Mouse (Mus musculus): ENCODE results near the gene Get4.

Gene Get4

DNA sequence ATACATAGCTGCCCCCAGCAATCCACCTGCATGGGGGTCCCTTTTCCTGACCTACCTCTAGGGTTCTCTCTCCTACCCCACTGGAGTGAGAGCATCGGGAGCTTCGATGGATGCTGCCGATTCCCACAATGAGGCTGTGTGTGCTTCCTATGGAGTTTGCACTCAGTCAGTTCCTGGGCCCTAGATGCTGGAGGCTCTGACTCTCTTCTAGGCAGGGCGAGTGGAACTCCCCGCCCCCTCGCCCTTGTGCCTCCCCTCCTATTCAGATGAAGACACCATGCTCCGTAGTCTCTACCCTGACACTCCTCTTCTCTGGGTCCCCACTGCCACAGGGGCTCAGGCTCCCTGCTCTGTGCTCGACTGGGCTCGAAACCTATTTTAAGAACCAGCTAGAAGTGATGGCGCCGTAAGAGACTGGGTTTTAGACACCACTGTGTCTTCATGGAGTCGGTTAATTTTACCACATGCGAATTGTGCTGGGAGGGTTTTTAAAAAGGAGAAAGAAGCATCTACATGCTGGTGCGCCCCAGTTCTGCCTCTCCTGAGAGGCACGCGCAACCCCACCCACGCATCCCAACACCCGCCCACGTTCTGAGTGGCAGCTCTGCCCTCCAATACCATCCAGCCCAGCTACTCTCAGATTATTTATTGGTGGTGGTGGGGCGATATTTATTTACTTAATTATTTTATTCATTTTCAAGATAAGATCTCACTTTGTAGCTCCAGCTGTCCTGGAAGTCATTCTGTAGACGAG lies 65.8 kb downstream of the Get4 start:
- ChIA-PET CTCF (interaction anchor here (0.6 to 3.6 kb wide), 10 partner anchors 13 to 1663 kb away, joined by 3 to 16 read pairs (median 4); no protein-coding TSS in a partner anchor), POLR2A (interaction anchor here in 3 of 4 experiments (0.6 to 3.7 kb wide), 27 partner anchors 8 to 1101 kb away, joined by 3 to 33 read pairs (median 3); partner anchors contain the start of genes Sun1 (in 2 of the 3), Adap1 (in 1 of the 3), Cyp2w1 (in 1 of the 3) and Dnaaf5 (in 1 of the 3))

All from embryonic stem cell, embryonic (primary cell).